ENCODE assay signal across 14 mouse cellular contexts in genomic region chr9:21126259-21126627, GRCm38 (mm10). TPM values are rescaled to one million over a fixed set of nuclear protein-coding genes. Genes with fewer than 3 reads are reported as not detected.
DNase-seq lines count a peak whose midpoint lies in the region; ATAC-seq and TF ChIP-seq lines count a peak whose summit lies in the region.
"Had no signal": no experiment of that assay in that cellular context is flagged by ENCODE, and none has a peak within 500 bp of the region (broad histone marks: within the 10 kb centered on the region; RNA-seq: fewer than 3 reads in every experiment).

No protein-coding gene starts in this region.

- no peak for TF ChIP-seq EP300 in heart, postnatal 0 days (IDR thresholded peaks at IDR 0.05; ENCODE audit: low read depth)

- H3K9me3 ChIP-seq in heart, embryonic 11.5 days (replicated peaks; ENCODE audit: control insufficient read depth, low read length): no peaks in the 10 kb centered on the region
- no peaks in the 10 kb centered on the region for H3K9me3 ChIP-seq in heart, postnatal 0 days (replicated peaks; ENCODE audit: control insufficient read depth, low read length)
- H3K9me3 ChIP-seq in midbrain, embryonic 14.5 days (ENCODE audit: control insufficient read depth, low read length): no peaks in the 10 kb centered on the region
- H3K9me3 ChIP-seq: kidney, embryonic 15.5 days; lung, embryonic 15.5 days; midbrain, embryonic 12.5 days; neural tube, embryonic 12.5 days had no signal

- WGBS in heart, embryonic 11.5 days (ENCODE audit: insufficient replicate concordance): 45% methylated on average over 2 of the region's 2 CpGs
- 17% methylated on average over 2 of the region's 2 CpGs for WGBS in heart, postnatal 0 days
- WGBS in midbrain, embryonic 14.5 days: 92% methylated on average over 2 of the region's 2 CpGs

- peaks cover 12% of the 10 kb centered on the region; the same call in 1 of the 2 replicates for H3K4me1 ChIP-seq in heart, embryonic 11.5 days (ENCODE audit: control insufficient read depth, insufficient read depth, low read length)
- peaks cover 13% of the 10 kb centered on the region; the same call in 1 of the 2 replicates for H3K4me1 ChIP-seq in heart, postnatal 0 days (ENCODE audit: control insufficient read depth, insufficient read depth)
- H3K4me1 ChIP-seq in midbrain, embryonic 14.5 days (ENCODE audit: control insufficient read depth, insufficient read depth, low read length): peaks cover 5% of the 10 kb centered on the region; the same call in 1 of the 2 replicates

- no peak for DNase-seq in heart, postnatal 36 days
- DNase-seq in 3T3-L1 (ENCODE audit: low read depth, low spot score): peak; percentile 81
- peak; percentile 96 for DNase-seq in MEL-GATA-1-ER (ENCODE audit: extremely low read depth, low read depth)
- peak; percentile 93 for DNase-seq in heart, postnatal 0 days (ENCODE audit: low spot score)
- no peak for DNase-seq in layer of hippocampus, adult 11-12 months (ENCODE audit: low spot score)
- no peak for DNase-seq in midbrain, embryonic 14.5 days
- DNase-seq in adrenal gland, adult 2 months: no peak
- DNase-seq: adrenal gland, postnatal 36 days; layer of hippocampus, adult 9-11 months had no signal

- no peak overlapping the region for H3K4me2 ChIP-seq in heart, embryonic 11.5 days
- no peak overlapping the region for H3K4me2 ChIP-seq in heart, postnatal 0 days (ENCODE audit: low read depth, low read length)
- H3K4me2 ChIP-seq in midbrain, embryonic 14.5 days (ENCODE audit: low read length): no peak overlapping the region
- H3K4me2 ChIP-seq: kidney, embryonic 15.5 days; lung, embryonic 15.5 days; midbrain, embryonic 12.5 days; neural tube, embryonic 12.5 days had no signal

- no peaks in the 10 kb centered on the region for H3K27me3 ChIP-seq in heart, embryonic 11.5 days (ENCODE audit: control insufficient read depth, insufficient read depth, low read length)
- H3K27me3 ChIP-seq in heart, postnatal 0 days (ENCODE audit: control insufficient read depth, insufficient read depth, low read length): no peaks in the 10 kb centered on the region
- H3K27me3 ChIP-seq in midbrain, embryonic 14.5 days (ENCODE audit: control insufficient read depth, insufficient read depth, low read length): no peaks in the 10 kb centered on the region
- H3K27me3 ChIP-seq: kidney, embryonic 15.5 days; lung, embryonic 15.5 days; midbrain, embryonic 12.5 days; neural tube, embryonic 12.5 days had no signal

- intact Hi-C loops in heart, postnatal 36 days (cut with DNase I): no loop called here

- H3K4me3 ChIP-seq in heart, embryonic 11.5 days (ENCODE audit: low read depth, low read length): no peak overlapping the region
- no peak overlapping the region for H3K4me3 ChIP-seq in heart, postnatal 0 days (ENCODE audit: low read depth, low read length)
- no peak overlapping the region for H3K4me3 ChIP-seq in midbrain, embryonic 14.5 days (replicated peaks; ENCODE audit: low read depth, low read length)
- H3K4me3 ChIP-seq: kidney, embryonic 15.5 days; lung, embryonic 15.5 days; midbrain, embryonic 12.5 days; neural tube, embryonic 12.5 days had no signal

- no peak for TF ChIP-seq CTCF in heart, postnatal 0 days (IDR thresholded peaks at IDR 0.05; ENCODE audit: low read depth)

- no peak overlapping the region for H3K9ac ChIP-seq in heart, embryonic 11.5 days (ENCODE audit: low read depth, low read length)
- no peak overlapping the region for H3K9ac ChIP-seq in heart, postnatal 0 days (replicated peaks; ENCODE audit: low read depth, low read length)
- H3K9ac ChIP-seq in midbrain, embryonic 14.5 days (replicated peaks; ENCODE audit: low read length): no peak overlapping the region
- H3K9ac ChIP-seq: kidney, embryonic 15.5 days; lung, embryonic 15.5 days; midbrain, embryonic 12.5 days; neural tube, embryonic 12.5 days had no signal

- H3K36me3 ChIP-seq in heart, embryonic 11.5 days (ENCODE audit: control insufficient read depth, insufficient read depth, low read length): no peaks in the 10 kb centered on the region; the same call in 1 of the 2 replicates
- peaks cover 46% of the 10 kb centered on the region for H3K36me3 ChIP-seq in heart, postnatal 0 days (replicated peaks; ENCODE audit: control insufficient read depth, insufficient read depth, low read length)
- peaks cover 52% of the 10 kb centered on the region for H3K36me3 ChIP-seq in midbrain, embryonic 14.5 days (ENCODE audit: control insufficient read depth, insufficient read depth, low read length)

- peak; percentile 43 for ATAC-seq in heart, embryonic 11.5 days (replicated peaks; ENCODE audit: insufficient number of reproducible peaks, low FRiP score, low TSS enrichment)
- ATAC-seq in heart, postnatal 0 days (ENCODE audit: insufficient read depth, low read depth): peak; percentile 83
- ATAC-seq in midbrain, embryonic 14.5 days (ENCODE audit: low FRiP score, low TSS enrichment): no peak

- H3K27ac ChIP-seq in heart, embryonic 11.5 days (ENCODE audit: low read depth, low read length): peak overlapping the region; percentile 75
- H3K27ac ChIP-seq in heart, postnatal 0 days (ENCODE audit: low read depth): peak overlapping the region; percentile 88
- no peak overlapping the region for H3K27ac ChIP-seq in midbrain, embryonic 14.5 days (replicated peaks; ENCODE audit: low read depth, low read length)
- H3K27ac ChIP-seq: kidney, embryonic 15.5 days; lung, embryonic 15.5 days; midbrain, embryonic 12.5 days; neural tube, embryonic 12.5 days had no signal

RNA-seq across cellular contexts. Expression of gene Tyk2, which starts 4.8 kb away (rescaled TPM):
- 9.4 and 10.9 TPM in 2 replicates for polyA plus RNA-seq in heart, embryonic 11.5 days (2014; fragmentation: Nextera tagmentation; extraction: Ambion mirVana)
- 1 to 10 TPM; 8.2 to 9.6 TPM for total RNA-seq in heart, postnatal 36 days (2021)
- total RNA-seq in heart, postnatal 0 days (2014; rRNA removed; ENCODE audit: low replicate concordance): 16.7 and 17.9 TPM in 2 replicates
- polyA plus RNA-seq in heart, postnatal 0 days (2015; fragmentation: Nextera tagmentation; extraction: Ambion mirVana): 7.7 and 8.3 TPM in 2 replicates
- 7.4 and 8.5 TPM in 2 replicates for polyA plus RNA-seq in midbrain, embryonic 14.5 days (2014; fragmentation: Nextera tagmentation; extraction: Ambion mirVana)
- total RNA-seq in adrenal gland, adult 2 months (2021): 10 to 100 TPM; 12.7 to 14.6 TPM
- polyA plus RNA-seq in adrenal gland, adult 2 months (2012; rRNA removed): 23.5 and 25.8 TPM in 2 replicates

RNA-seq across cellular contexts. Expression of gene Cdc37, which starts 23.5 kb away (rescaled TPM):
- 254 and 266 TPM in 2 replicates for polyA plus RNA-seq in heart, embryonic 11.5 days (2014; fragmentation: Nextera tagmentation; extraction: Ambion mirVana)
- 100 to 1,000 TPM; 157 to 165 TPM for total RNA-seq in heart, postnatal 36 days (2021)
- total RNA-seq in heart, postnatal 0 days (2014; rRNA removed; ENCODE audit: low replicate concordance): 32.9 and 50.1 TPM in 2 replicates
- polyA plus RNA-seq in heart, postnatal 0 days (2015; fragmentation: Nextera tagmentation; extraction: Ambion mirVana): 176 and 183 TPM in 2 replicates
- 213 and 223 TPM in 2 replicates for polyA plus RNA-seq in midbrain, embryonic 14.5 days (2014; fragmentation: Nextera tagmentation; extraction: Ambion mirVana)
- 100 to 1,000 TPM; 179 to 202 TPM for total RNA-seq in adrenal gland, adult 2 months (2021)
- polyA plus RNA-seq in adrenal gland, adult 2 months (2012; rRNA removed): 58.3 and 59.0 TPM in 2 replicates

RNA-seq across cellular contexts. Expression of gene Raver1, which starts 34.4 kb away (rescaled TPM):
- 53.6 and 57.8 TPM in 2 replicates for polyA plus RNA-seq in heart, embryonic 11.5 days (2014; fragmentation: Nextera tagmentation; extraction: Ambion mirVana)
- 10 to 100 TPM; 25.1 to 27.7 TPM for total RNA-seq in heart, postnatal 36 days (2021)
- total RNA-seq in heart, postnatal 0 days (2014; rRNA removed; ENCODE audit: low replicate concordance): 40.8 and 48.3 TPM in 2 replicates
- 15.5 and 15.9 TPM in 2 replicates for polyA plus RNA-seq in heart, postnatal 0 days (2015; fragmentation: Nextera tagmentation; extraction: Ambion mirVana)
- 28.3 and 41.0 TPM in 2 replicates for polyA plus RNA-seq in midbrain, embryonic 14.5 days (2014; fragmentation: Nextera tagmentation; extraction: Ambion mirVana)
- total RNA-seq in adrenal gland, adult 2 months (2021): 10 to 100 TPM; 50.8 to 53.4 TPM
- polyA plus RNA-seq in adrenal gland, adult 2 months (2012; rRNA removed): 52.8 and 76.4 TPM in 2 replicates

RNA-seq across cellular contexts. Expression of gene Gm38431, which starts 34.4 kb away (rescaled TPM):
- 1.2 and 1.9 TPM in 2 replicates for polyA plus RNA-seq in heart, embryonic 11.5 days (2014; fragmentation: Nextera tagmentation; extraction: Ambion mirVana)
- 1 to 10 TPM in 1 of 2 experiments, under 1 TPM in 1; 0.51 to 1.9 TPM for total RNA-seq in heart, postnatal 36 days (2021)
- 0.66 and 1.6 TPM in 2 replicates for total RNA-seq in heart, postnatal 0 days (2014; rRNA removed; ENCODE audit: low replicate concordance)
- 0.34 TPM in 2 replicates for polyA plus RNA-seq in heart, postnatal 0 days (2015; fragmentation: Nextera tagmentation; extraction: Ambion mirVana)
- polyA plus RNA-seq in midbrain, embryonic 14.5 days (2014; fragmentation: Nextera tagmentation; extraction: Ambion mirVana): 1.9 and 2.0 TPM in 2 replicates
- 1 to 10 TPM in 1 of 2 experiments, under 1 TPM in 1; 0.90 to 2.5 TPM for total RNA-seq in adrenal gland, adult 2 months (2021)
- 68.5 and 74.0 TPM in 2 replicates for polyA plus RNA-seq in adrenal gland, adult 2 months (2012; rRNA removed)

RNA-seq across cellular contexts. Expression of gene Pde4a, which starts 39.3 kb away (rescaled TPM):
- polyA plus RNA-seq in heart, embryonic 11.5 days (2014; fragmentation: Nextera tagmentation; extraction: Ambion mirVana): 7.6 and 8.3 TPM in 2 replicates
- 10 to 100 TPM; 45.9 to 52.0 TPM for total RNA-seq in heart, postnatal 36 days (2021)
- 10.2 and 14.6 TPM in 2 replicates for total RNA-seq in heart, postnatal 0 days (2014; rRNA removed; ENCODE audit: low replicate concordance)
- polyA plus RNA-seq in heart, postnatal 0 days (2015; fragmentation: Nextera tagmentation; extraction: Ambion mirVana): 16.6 and 17.5 TPM in 2 replicates
- 28.4 and 32.3 TPM in 2 replicates for polyA plus RNA-seq in midbrain, embryonic 14.5 days (2014; fragmentation: Nextera tagmentation; extraction: Ambion mirVana)
- 10 to 100 TPM in 1 of 2 experiments, 1 to 10 TPM in 1; 8.8 to 17.7 TPM for total RNA-seq in adrenal gland, adult 2 months (2021)
- polyA plus RNA-seq in adrenal gland, adult 2 months (2012; rRNA removed): 13.2 and 15.6 TPM in 2 replicates

Comparison
In these comparisons a context has a peak if more than half of its experiments do, and no peak if none do; other contexts are left out.
1. DNase-seq: peak in 3T3-L1 (single experiment), MEL-GATA-1-ER (single experiment) and heart, postnatal 0 days (single experiment); none in heart, postnatal 36 days (0 of 2), layer of hippocampus, adult 11-12 months (single experiment), midbrain, embryonic 14.5 days (single experiment) and adrenal gland, adult 2 months (single experiment).